8 mouse cellular contexts compared by ENCODE assay signal in genomic region chr8:87804327-87804900, GRCm38 (mm10).
A peak's percentile ranks its signal among the peaks of the same experiment; 100 is the strongest.
DNase-seq lines count a peak whose midpoint lies in the region; ATAC-seq lines count a peak whose summit lies in the region.

No protein-coding gene starts in this region.

- intact Hi-C loops in heart, postnatal 14 days (cut with DNase I), result no loop called here

- H3K27me3 ChIP-seq in forebrain, embryonic 13.5 days, result no peaks in the 10 kb centered on the region

- H3K9ac ChIP-seq in forebrain, embryonic 13.5 days, result no peak overlapping the region

- WGBS in forebrain, embryonic 13.5 days, result 65% methylated on average over 11 of the region's 11 CpGs

- no peak overlapping the region for H3K27ac ChIP-seq in forebrain, embryonic 13.5 days

- peak; percentile 22 to 33 for DNase-seq in lung, adult 18-20 months
- no peak for DNase-seq in lung, postnatal 14 days
- peak; percentile 72 to 74 for DNase-seq in heart, postnatal 14 days
- DNase-seq in kidney, postnatal 4 days, result peak; percentile 49 to 65
- DNase-seq in testis, postnatal 10 days (ENCODE audit: low spot score), result peak; percentile 64
- DNase-seq in right cerebral cortex, postnatal 14 days, result no peak
- no peak for DNase-seq in layer of hippocampus, postnatal 25 days (ENCODE audit: extremely low spot score in 1 of 2, low spot score in 1 of 2)

- H3K36me3 ChIP-seq in forebrain, embryonic 13.5 days (ENCODE audit: poor library complexity, severe bottlenecking), result no peaks in the 10 kb centered on the region

- H3K4me1 ChIP-seq in forebrain, embryonic 13.5 days, result peaks cover 42% of the 10 kb centered on the region

- no peak overlapping the region for H3K4me3 ChIP-seq in forebrain, embryonic 13.5 days

- H3K9me3 ChIP-seq in forebrain, embryonic 13.5 days (replicated peaks), result no peaks in the 10 kb centered on the region

- no peak overlapping the region for H3K4me2 ChIP-seq in forebrain, embryonic 13.5 days

- 0 out of 2 replicates have a peak, but pooled peaks have one; percentile 16 for ATAC-seq in forebrain, embryonic 13.5 days

Comparison
In these comparisons a context has a peak if more than half of its experiments do, and no peak if none do; other contexts are left out.
1. DNase-seq: peak in lung, adult 18-20 months (2 of 2), heart, postnatal 14 days (2 of 2), kidney, postnatal 4 days (2 of 2) and testis, postnatal 10 days (single experiment); none in lung, postnatal 14 days (single experiment), right cerebral cortex, postnatal 14 days (single experiment) and layer of hippocampus, postnatal 25 days (0 of 2).